Mouse (Mus musculus): ENCODE results near the gene Uqcc2. TPM values are rescaled to one million over a fixed set of nuclear protein-coding genes. Genes with fewer than 3 reads are reported as not detected.
A peak's percentile ranks its signal among the peaks of the same experiment; 100 is the strongest.

The Uqcc2 gene
- polyA plus RNA-seq (2015; fragmentation: Nextera tagmentation; extraction: Ambion mirVana) = 190 and 206 TPM in 2 replicates

DNA sequence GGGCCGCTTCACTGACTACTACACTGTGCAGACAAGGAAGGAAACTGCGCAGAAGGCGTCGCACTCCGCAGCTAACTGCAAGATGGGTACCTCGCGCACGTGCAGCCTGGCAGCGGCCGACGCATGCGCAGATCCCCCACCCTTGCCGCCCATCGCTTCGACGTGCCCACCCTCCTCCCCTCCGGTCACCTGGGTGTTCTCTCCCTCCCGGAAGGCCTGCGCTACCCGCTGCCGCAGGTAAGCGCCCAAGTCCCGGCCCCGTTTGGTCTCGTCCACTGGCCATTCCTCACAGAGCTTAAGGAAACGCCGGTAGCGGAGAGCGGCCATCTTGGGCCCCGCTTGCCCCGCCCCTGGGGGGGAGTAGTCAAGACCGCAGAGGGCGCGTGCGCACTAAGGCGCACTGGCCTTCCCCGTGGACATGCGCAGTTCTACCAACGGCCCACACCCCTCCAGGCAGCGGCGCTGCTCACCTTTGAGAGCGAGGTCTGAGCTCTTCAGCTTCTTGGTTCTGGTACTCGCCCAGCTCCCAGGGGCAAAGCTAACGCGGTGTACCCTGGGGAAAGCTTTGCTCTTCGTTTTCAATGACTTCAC is at the start of gene Uqcc2:
Uqcc2 (minus strand) TSS at position 366 of the 591 bp plus-strand sequence.
- peak within 1 kb of the TSS; percentile 65 for H3K4me3 ChIP-seq (ENCODE audit: low read depth, low read length)
- WGBS = under 1% methylated on average over 46 of the region's 46 CpGs
- ATAC-seq = peak; percentile 86
- H3K4me2 ChIP-seq (replicated peaks; ENCODE audit: low read depth) = peak within 1 kb of the TSS; percentile 69
- H3K9me3 ChIP-seq (ENCODE audit: control insufficient read depth) = no peaks in the 10 kb centered on the region
- no peaks in the 10 kb centered on the region for H3K27me3 ChIP-seq (replicated peaks; ENCODE audit: control insufficient read depth, insufficient read depth, low read length)
- H3K27ac ChIP-seq (ENCODE audit: low read depth, low read length) = 0 out of 2 replicates have a peak within 1 kb of the TSS, but pooled peaks have one; percentile 22
- peak within 1 kb of the TSS; percentile 60; the same call in 1 of the 2 replicates for H3K9ac ChIP-seq (ENCODE audit: low read depth, low read length)
- peak; percentile 84 for TF ChIP-seq CTCF (IDR thresholded peaks at IDR 0.05; ENCODE audit: low read depth)
- no peaks in the 10 kb centered on the region for H3K36me3 ChIP-seq (ENCODE audit: control insufficient read depth, insufficient read depth)
- H3K4me1 ChIP-seq (replicated peaks; ENCODE audit: control insufficient read depth, insufficient read depth, low read length) = peaks cover 4% of the 10 kb centered on the region

DNA sequence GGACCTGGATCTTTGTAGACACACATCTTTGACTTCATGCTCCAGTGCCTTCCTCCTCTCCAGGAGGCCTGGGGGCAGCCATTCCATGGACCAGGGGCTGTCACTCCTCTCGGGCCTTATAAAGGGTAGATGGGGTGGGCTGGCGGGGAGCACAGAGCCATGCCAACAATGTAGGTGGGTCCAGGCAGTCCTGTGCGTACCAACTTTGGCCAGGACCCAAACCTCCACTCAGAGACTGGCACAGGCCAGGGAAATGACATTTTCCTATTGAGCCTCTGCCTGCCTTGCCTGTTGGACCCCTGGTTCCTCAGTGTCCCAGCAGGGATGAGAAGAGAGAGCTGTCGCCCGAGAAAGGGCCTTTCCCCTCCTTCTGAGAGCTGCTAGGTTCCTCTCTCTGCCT is 48.7 kb upstream of the Uqcc2 start:
- Histone ChIP-seq H3K27ac (ENCODE audit: low read depth, low read length) (no peak overlapping the region), H3K9ac (ENCODE audit: low read depth, low read length) (no peak overlapping the region), H3K4me3 (ENCODE audit: low read depth, low read length) (no peak overlapping the region), H3K4me2 (replicated peaks; ENCODE audit: low read depth) (no peak overlapping the region), H3K4me1 (replicated peaks; ENCODE audit: control insufficient read depth, insufficient read depth, low read length) (no peaks in the 10 kb centered on the region), H3K36me3 (ENCODE audit: control insufficient read depth, insufficient read depth) (no peaks in the 10 kb centered on the region), H3K9me3 (ENCODE audit: control insufficient read depth) (no peaks in the 10 kb centered on the region), H3K27me3 (replicated peaks; ENCODE audit: control insufficient read depth, insufficient read depth, low read length) (no peaks in the 10 kb centered on the region)
- no peak for TF ChIP-seq CTCF (IDR thresholded peaks at IDR 0.05; ENCODE audit: low read depth)
- 81% methylated on average over 5 of the region's 5 CpGs for WGBS
- no peak for ATAC-seq

DNA sequence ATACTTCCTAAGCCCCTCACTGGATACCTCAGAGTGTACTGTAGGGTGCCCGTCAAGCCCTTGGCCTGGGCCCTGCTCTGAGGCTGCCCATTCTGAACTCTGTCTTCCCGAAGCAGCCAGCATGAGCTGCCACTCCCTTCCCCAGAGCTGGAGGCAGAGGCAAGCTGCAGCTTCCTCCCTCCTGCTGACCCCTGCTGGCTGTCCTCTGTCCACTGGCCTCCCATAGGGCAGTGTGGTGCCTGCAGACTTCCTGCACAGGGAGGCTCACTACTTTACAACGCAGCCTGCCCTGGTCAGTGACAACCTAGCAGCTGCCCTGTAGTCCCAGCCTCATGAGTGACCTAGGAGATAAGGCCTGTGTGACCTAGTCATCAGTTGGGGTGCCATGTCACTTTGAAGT is 48.0 kb upstream of the Uqcc2 start:
- no peak overlapping the region for H3K4me3 ChIP-seq (ENCODE audit: low read depth, low read length)
- H3K9me3 ChIP-seq (ENCODE audit: control insufficient read depth) = no peaks in the 10 kb centered on the region
- H3K4me1 ChIP-seq (replicated peaks; ENCODE audit: control insufficient read depth, insufficient read depth, low read length) = no peaks in the 10 kb centered on the region
- ATAC-seq = no peak
- no peaks in the 10 kb centered on the region for H3K27me3 ChIP-seq (replicated peaks; ENCODE audit: control insufficient read depth, insufficient read depth, low read length)
- WGBS = 39% methylated on average over 3 of the region's 3 CpGs
- peak; percentile 69 for TF ChIP-seq CTCF (IDR thresholded peaks at IDR 0.05; ENCODE audit: low read depth)
- H3K36me3 ChIP-seq (ENCODE audit: control insufficient read depth, insufficient read depth) = no peaks in the 10 kb centered on the region
- no peak overlapping the region for H3K27ac ChIP-seq (ENCODE audit: low read depth, low read length)
- no peak overlapping the region for H3K4me2 ChIP-seq (replicated peaks; ENCODE audit: low read depth)
- no peak overlapping the region for H3K9ac ChIP-seq (ENCODE audit: low read depth, low read length)

DNA sequence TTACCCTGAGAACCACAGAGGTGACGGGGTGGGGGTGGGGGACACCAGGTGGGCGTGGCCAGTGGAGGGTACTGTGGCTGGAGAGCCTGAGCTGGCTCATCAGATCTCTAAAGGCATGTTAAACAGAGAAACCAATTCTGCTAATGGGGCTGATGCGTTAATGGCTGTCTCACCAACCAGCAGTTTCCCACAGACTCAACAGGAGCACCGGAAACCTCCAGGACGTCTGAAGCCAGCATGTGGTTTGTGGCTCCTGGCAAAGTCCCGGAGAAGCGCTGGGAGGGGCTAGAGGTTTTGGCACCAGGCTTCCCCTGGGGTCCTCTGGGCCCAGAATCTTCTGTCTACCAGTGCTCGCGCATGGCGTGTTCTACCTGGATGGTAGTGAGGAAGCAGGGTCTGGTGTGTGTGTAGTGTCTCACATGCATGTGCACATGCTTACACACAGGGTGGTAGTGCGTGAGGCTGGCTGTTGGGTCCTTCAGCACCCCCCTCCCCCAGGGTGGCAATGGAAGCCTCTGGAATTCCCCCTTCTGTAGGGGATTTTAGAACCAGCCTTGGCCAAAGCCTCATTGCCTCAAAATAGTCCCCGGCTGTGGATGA is 46.1 kb upstream of the Uqcc2 start:
- no peak for TF ChIP-seq CTCF (IDR thresholded peaks at IDR 0.05; ENCODE audit: low read depth)
- no peak overlapping the region for H3K4me3 ChIP-seq (ENCODE audit: low read depth, low read length)
- H3K27ac ChIP-seq (ENCODE audit: low read depth, low read length) = no peak overlapping the region
- H3K36me3 ChIP-seq (ENCODE audit: control insufficient read depth, insufficient read depth) = no peaks in the 10 kb centered on the region
- H3K4me1 ChIP-seq (replicated peaks; ENCODE audit: control insufficient read depth, insufficient read depth, low read length) = no peaks in the 10 kb centered on the region
- 64% methylated on average over 12 of the region's 12 CpGs for WGBS
- ATAC-seq = 0 out of 2 replicates have a peak, but pooled peaks have one; percentile 25
- H3K4me2 ChIP-seq (replicated peaks; ENCODE audit: low read depth) = no peak overlapping the region
- no peaks in the 10 kb centered on the region for H3K27me3 ChIP-seq (replicated peaks; ENCODE audit: control insufficient read depth, insufficient read depth, low read length)
- no peaks in the 10 kb centered on the region for H3K9me3 ChIP-seq (ENCODE audit: control insufficient read depth)
- H3K9ac ChIP-seq (ENCODE audit: low read depth, low read length) = no peak overlapping the region

DNA sequence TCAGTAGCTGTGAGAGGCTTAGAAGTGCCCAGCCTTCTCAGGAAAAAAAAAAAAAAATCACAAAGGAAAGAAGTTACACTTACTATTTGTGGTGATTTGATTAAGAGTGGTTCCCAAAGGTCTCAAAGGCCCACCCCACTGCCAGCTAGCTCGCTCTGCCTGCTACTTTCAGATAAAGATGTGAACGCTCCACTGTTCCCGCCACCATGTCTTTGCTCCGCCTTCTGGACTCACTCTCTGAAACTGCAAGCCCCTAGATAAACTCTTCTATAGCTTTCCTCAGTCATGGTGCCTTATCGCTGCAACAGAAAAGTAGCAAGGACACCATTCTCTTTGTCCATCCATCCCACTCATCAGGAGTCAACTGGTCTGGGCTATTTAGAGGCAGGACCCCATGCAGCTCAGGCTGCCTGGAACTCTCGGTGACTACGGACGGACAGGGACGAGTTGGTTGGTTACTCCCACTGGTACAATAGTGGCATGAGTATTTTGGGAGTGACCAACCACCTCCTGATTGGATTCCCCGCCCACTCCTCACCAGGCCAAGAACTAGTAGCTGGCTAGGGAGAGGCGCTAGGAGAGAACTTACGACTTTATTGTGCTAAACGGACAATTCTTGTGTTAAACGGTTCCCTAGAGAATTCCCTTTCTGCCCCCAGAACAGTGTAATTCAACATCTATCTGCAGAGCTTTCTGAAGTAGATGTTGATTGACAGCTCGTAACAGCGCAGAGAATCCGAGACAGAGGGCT is 44.9 kb upstream of the Uqcc2 start:
- ATAC-seq = no peak
- no peak for TF ChIP-seq CTCF (IDR thresholded peaks at IDR 0.05; ENCODE audit: low read depth)
- H3K9ac ChIP-seq (ENCODE audit: low read depth, low read length) = no peak overlapping the region

DNA sequence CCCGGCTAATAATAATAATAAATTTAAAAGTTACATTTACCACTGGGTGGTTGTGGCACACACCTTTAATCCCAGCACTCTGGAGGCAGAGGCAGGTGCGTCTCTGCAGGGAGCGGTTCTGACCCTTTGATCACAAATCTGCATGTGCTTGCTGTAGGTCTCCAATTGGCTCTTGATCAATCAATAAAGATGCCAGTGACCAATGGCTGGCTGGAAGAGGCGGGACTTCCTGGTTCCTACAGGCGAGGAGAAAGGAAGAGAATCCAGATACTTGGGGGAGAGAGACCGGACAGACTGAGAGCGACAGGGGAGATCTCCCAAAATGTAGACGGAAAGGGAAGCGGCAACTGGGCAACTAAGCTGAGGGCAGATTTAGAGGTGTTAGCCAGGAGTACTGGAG is 44.3 kb upstream of the Uqcc2 start:
- Histone ChIP-seq H3K9ac (ENCODE audit: low read depth, low read length) (no peak overlapping the region), H3K4me2 (replicated peaks; ENCODE audit: low read depth) (no peak overlapping the region), H3K4me3 (ENCODE audit: low read depth, low read length) (no peak overlapping the region), H3K27me3 (replicated peaks; ENCODE audit: control insufficient read depth, insufficient read depth, low read length) (no peaks in the 10 kb centered on the region), H3K27ac (ENCODE audit: low read depth, low read length) (no peak overlapping the region), H3K36me3 (ENCODE audit: control insufficient read depth, insufficient read depth) (no peaks in the 10 kb centered on the region), H3K4me1 (replicated peaks; ENCODE audit: control insufficient read depth, insufficient read depth, low read length) (no peaks in the 10 kb centered on the region), H3K9me3 (ENCODE audit: control insufficient read depth) (no peaks in the 10 kb centered on the region)
- no peak for ATAC-seq
- 90% methylated on average over 9 of the region's 9 CpGs for WGBS
- no peak for TF ChIP-seq CTCF (IDR thresholded peaks at IDR 0.05; ENCODE audit: low read depth)

More for the DNA sequence above, 44.9 kb upstream of the Uqcc2 start:
- H3K36me3 ChIP-seq (ENCODE audit: control insufficient read depth, insufficient read depth) = no peaks in the 10 kb centered on the region
- no peaks in the 10 kb centered on the region for H3K27me3 ChIP-seq (replicated peaks; ENCODE audit: control insufficient read depth, insufficient read depth, low read length)
- no peaks in the 10 kb centered on the region for H3K4me1 ChIP-seq (replicated peaks; ENCODE audit: control insufficient read depth, insufficient read depth, low read length)
- no peak overlapping the region for H3K27ac ChIP-seq (ENCODE audit: low read depth, low read length)
- H3K9me3 ChIP-seq (ENCODE audit: control insufficient read depth) = no peaks in the 10 kb centered on the region
- WGBS = 90% methylated on average over 17 of the region's 17 CpGs
- no peak overlapping the region for H3K4me3 ChIP-seq (ENCODE audit: low read depth, low read length)
- no peak overlapping the region for H3K4me2 ChIP-seq (replicated peaks; ENCODE audit: low read depth)
